Mouse (Mus musculus) heart, postnatal 36 days (tissue): ENCODE data around the gene Rnf220. TPM values are rescaled to one million over a fixed set of nuclear protein-coding genes. Genes with fewer than 3 reads are reported as not detected.

Experiments
- DNase-seq, 2 experiments: peaks; one replicate each; pipeline ENCODE4 v3.0.0; 2021 to 2022
- intact Hi-C: fragments of 180-260 bp; cut with DNase I; formaldehyde crosslinking; loops from one replicate; pipeline ENCODE4 v1.15.1; 2025
- total RNA-seq, 2 experiments: library from RNA; stranded (reverse); gene quantifications; 2 replicates each; pipeline ENCODE4 v1.2.3; 2021

Rnf220 gene
- total RNA-seq, 2 experiments from 2014 or later: 33.7 to 36.0 TPM

GRCm38 (mm10) chr4:117352071-117352470, 144.8 kb downstream of the Rnf220 start:
- DNase-seq: peak in 1 of 2 experiments; percentile 16
- intact Hi-C loops: no loop called here

GRCm38 (mm10) chr4:117350139-117350693, 146.6 kb downstream of the Rnf220 start:
- no peak for DNase-seq

GRCm38 (mm10) chr4:117349327-117349726, 147.5 kb downstream of the Rnf220 start:
- intact Hi-C loops: loop anchor here (5.0 kb wide), 1 partner anchor 133 kb away; no protein-coding TSS in a partner anchor
- DNase-seq: no peak

More at GRCm38 (mm10) chr4:117350139-117350693, 146.6 kb downstream of the Rnf220 start:
- intact Hi-C loops: no loop called here

DNA sequence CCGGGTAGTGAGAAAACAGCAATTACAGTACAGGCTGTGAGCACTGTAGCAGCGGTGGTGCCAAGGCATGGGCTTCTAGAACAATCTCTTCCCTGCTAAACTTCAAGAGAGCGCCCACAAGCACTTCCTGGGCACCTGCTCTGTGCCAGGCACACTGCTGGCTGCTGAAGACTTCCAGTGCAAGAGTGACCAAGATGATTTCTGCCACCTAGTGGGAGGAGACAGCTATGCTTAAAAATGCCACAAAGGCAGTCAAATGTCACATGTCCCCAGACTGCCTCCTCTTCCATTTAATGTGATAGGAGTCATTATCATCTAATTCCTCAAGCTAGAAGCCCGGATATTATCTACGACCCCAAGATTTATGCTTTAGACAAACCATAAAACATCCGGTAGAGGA, 150.8 kb downstream of the Rnf220 start:
- peak in 1 of 2 experiments; percentile 13 for DNase-seq
- intact Hi-C loops: loop anchor here (2.0 to 5.0 kb wide), 2 partner anchors 75 to 136 kb away; no protein-coding TSS in a partner anchor

GRCm38 (mm10) chr4:117343385-117343784, 153.5 kb downstream of the Rnf220 start:
- DNase-seq: no peak
- intact Hi-C loops: no loop called here

DNA sequence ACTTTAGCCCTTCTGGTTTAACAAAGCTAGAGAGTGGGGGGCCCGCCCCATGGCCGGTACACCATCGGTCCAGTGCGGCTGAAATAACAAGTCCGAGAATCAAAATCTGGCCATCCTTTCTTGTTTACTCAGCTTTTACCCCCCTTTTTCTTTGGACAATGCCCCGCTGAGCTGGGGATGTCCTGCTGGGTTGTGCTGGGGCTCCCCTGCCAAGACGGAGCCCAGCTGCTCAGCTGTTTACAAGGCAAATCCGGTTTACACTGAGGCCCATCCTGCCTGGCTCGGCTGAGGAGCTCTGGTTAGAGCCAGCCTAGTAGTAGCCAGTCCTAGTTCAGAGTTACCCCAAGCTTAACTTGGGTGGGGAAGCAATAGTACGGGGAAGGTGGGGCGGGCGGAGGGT, 154.1 kb downstream of the Rnf220 start:
- intact Hi-C loops: no loop called here
- peak in 1 of 2 experiments; percentile 22 for DNase-seq

DNA sequence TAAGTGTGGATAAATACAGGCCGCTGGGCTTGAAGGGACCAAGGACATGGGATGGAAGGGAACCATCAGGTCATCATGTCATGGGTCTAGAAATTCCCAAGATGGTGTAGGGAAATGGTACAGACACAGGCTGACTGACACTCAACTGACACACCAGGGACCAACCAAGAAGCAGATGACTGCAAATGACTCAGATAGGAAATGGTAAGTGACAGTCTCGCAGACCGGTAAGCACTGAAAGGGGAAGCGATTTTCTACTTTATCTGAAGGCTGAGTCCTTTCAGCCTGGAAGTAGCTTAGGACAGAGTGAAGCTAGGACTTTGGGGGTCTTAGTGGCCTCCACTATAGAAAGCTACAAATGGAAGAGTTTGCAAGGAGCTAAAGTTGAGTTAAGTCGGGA, 155.6 kb downstream of the Rnf220 start:
- intact Hi-C loops: no loop called here
- no peak for DNase-seq

GRCm38 (mm10) chr4:117339796-117340195, 157.1 kb downstream of the Rnf220 start:
- intact Hi-C loops: no loop called here
- no peak for DNase-seq

- intact Hi-C loops: no loop called here
- DNase-seq: no peak
These were observed 165.9 kb downstream of the Rnf220 start for GRCm38 (mm10) chr4:117330836-117331475.

- intact Hi-C loops: no loop called here
- no peak for DNase-seq
These were observed 166.7 kb downstream of the Rnf220 start for GRCm38 (mm10) chr4:117330132-117330531.

DNA sequence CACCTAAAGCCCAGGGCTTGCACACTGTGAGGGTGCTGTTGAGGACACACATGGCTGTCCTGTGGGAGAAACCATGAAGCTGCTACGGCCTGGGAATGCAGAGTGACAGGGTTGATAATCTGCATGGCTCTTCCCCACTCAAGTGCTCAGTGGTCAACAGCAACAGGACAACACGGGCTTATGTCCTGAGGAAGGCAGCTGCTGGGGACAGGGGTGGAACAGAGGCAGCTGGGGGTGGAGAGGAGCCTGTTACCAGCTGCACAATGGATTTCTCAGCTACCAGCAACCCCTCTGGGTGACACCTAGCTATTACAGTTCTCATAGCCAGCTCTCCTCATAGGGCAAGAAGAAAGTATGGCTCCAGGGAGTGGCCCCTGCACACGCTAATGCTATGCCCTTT, 169.9 kb downstream of the Rnf220 start:
- no peak for DNase-seq
- intact Hi-C loops: loop anchor here (10.0 kb wide), 1 partner anchor 438 kb away; the partner anchor contains the start of gene Klf17

DNA sequence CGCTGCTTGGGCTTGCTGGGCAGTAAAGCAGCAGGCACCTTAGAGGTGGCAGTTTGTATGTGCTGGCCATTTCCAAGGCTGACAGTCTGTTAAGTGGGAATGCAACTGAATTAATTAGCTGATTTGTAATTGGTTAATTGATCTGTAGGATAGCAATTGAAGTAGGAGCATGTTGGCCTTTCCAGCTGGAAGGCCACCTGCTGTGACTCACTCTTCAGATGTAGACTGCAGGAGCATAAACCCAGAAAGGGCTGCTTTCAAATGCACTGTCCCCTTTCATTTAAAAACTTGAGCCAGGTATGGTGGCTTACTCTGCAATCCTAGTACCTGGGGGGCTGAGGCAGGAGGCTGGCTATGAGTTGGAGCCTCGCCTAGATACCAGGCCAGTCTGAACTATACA, 171.8 kb downstream of the Rnf220 start:
- intact Hi-C loops: loop anchor here (10.0 kb wide), 1 partner anchor 440 kb away; the partner anchor contains the start of gene Klf17
- DNase-seq: no peak

- intact Hi-C loops: loop anchor here (1.0 to 10.0 kb wide), 3 partner anchors 205 to 441 kb away; partner anchors contain the start of gene Klf17
- peak; percentile 53 to 72 for DNase-seq
These were observed 173.1 kb downstream of the Rnf220 start for GRCm38 (mm10) chr4:117323515-117324344.

GRCm38 (mm10) chr4:117321011-117321410, 175.8 kb downstream of the Rnf220 start:
- DNase-seq: no peak
- intact Hi-C loops: loop anchor here (10.0 kb wide), 1 partner anchor 444 kb away; the partner anchor contains the start of gene Klf17

DNA sequence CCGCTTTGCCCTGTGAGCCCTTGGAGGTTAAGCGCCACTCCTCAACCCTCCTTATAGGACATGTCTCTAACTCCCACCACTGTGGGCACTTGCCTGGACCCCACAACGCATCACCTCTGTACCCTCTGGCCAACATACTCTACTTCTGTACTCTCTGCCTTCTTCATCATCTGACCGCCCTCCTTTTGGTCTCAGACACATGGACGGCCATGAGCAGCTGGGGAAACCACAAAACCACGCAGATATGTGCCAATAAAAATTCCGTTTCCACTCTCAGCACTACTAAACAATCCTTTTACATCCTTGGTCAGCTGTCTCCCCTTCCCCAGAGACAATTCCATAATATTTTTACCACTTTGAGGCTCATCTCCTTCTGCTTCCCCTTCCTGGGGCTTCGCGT, 178.3 kb downstream of the Rnf220 start:
- DNase-seq: no peak
- intact Hi-C loops: no loop called here

DNA sequence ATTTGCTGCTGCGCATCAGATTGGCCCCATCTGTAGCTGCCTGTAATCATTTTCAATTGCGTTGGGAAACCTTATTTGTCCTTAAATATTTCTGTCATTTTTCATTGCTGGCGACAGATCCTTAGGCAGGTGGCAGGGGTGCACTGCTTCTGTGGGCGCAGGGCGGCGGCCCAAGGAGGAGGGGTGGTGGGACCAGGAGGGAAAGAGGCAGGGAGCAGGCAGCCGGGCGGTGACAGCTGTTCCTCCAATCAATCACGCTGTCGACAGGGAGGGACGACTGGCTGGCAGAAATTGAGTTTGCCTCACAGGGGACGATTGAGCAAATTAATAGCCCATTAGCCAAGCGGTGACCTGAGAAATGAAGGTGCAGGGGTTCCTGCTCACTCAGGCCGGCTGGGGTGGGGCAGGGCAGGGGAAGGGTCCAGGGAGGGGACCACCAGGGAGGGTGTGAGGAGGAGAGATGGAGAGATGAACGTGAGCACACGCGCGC, 179.1 kb downstream of the Rnf220 start:
- intact Hi-C loops: no loop called here
- DNase-seq: no peak

DNA sequence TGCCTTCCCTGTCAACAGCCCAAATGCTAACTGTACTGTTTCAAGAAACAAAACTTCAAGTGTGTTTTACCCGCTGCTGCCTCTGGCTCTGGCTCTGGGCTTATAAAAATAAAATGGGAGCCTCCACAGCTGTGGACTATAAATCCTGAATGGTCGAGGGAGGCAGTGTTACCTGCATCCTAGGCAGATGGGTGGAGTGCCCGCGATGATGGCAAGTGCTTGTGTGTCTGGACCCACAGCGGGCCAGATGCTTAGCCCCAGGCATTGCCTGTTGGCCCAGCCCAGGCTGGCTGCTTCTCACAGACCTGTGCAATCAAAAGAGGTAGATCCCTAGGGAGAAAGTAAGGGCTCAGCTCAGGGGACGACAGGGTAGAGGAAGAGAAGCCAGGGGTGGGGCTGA, 180.1 kb downstream of the Rnf220 start:
- DNase-seq: no peak
- intact Hi-C loops: no loop called here

GRCm38 (mm10) chr4:117314849-117315500, 181.9 kb downstream of the Rnf220 start:
- intact Hi-C loops: no loop called here
- no peak for DNase-seq

GRCm38 (mm10) chr4:117313085-117313424, 183.8 kb downstream of the Rnf220 start:
- intact Hi-C loops: loop anchor here (2.0 kb wide), 1 partner anchor 42 kb away; no protein-coding TSS in a partner anchor

GRCm38 (mm10) chr4:117312416-117313084, 184.3 kb downstream of the Rnf220 start:
- intact Hi-C loops: loop anchor here (2.0 kb wide), 1 partner anchor 42 kb away; no protein-coding TSS in a partner anchor
- DNase-seq: no peak

More at GRCm38 (mm10) chr4:117313085-117313424, 183.8 kb downstream of the Rnf220 start:
- DNase-seq: peak; percentile 17 to 37
